Mouse (Mus musculus): ENCODE data around the gene Agtpbp1. TPM values are rescaled to one million over a fixed set of nuclear protein-coding genes. Genes with fewer than 3 reads are reported as not detected.
"Not testable (repeated sequence)": the region's sequence is repeated elsewhere in the genome, so short reads cannot be mapped to it uniquely, and the experiment has no call there.

Agtpbp1 gene
- polyA plus RNA-seq, 1 experiment from 2014 or later = 31.3 TPM

- H3K27me3 ChIP-seq (ENCODE audit: control insufficient read depth, insufficient read depth, low read length) = no peaks in the 10 kb centered on the region
- ATAC-seq (ENCODE audit: low FRiP score) (no peak), DNase-seq (ENCODE audit: low spot score) (no peak)
- H3K4me3 ChIP-seq (ENCODE audit: low read depth, low read length) = no peak overlapping the region
- H3K4me1 ChIP-seq (replicated peaks; ENCODE audit: control insufficient read depth, insufficient read depth, low read length) = no peaks in the 10 kb centered on the region
- no peak overlapping the region for H3K9ac ChIP-seq (ENCODE audit: low read depth, low read length)
- no peaks in the 10 kb centered on the region for H3K9me3 ChIP-seq (ENCODE audit: control insufficient read depth, low read length)
- peaks cover 16% of the 10 kb centered on the region; the same call in 1 of the 2 replicates for H3K36me3 ChIP-seq (ENCODE audit: control insufficient read depth, insufficient read depth, low read length)
- no peak overlapping the region for H3K27ac ChIP-seq (ENCODE audit: low read depth, low read length)
- WGBS = 86% methylated on average over 4 of the region's 4 CpGs
- H3K4me2 ChIP-seq (replicated peaks; ENCODE audit: low read depth, low read length) = no peak overlapping the region
Observed at GRCm38 (mm10) chr13:59615152-59615551, 30.1 kb upstream of the Agtpbp1 start.

GRCm38 (mm10) chr13:59613868-59614267 is 28.8 kb upstream of the Agtpbp1 start:
- H3K4me1 ChIP-seq (replicated peaks; ENCODE audit: control insufficient read depth, insufficient read depth, low read length) = no peaks in the 10 kb centered on the region
- DNase-seq (ENCODE audit: low spot score) (no peak), ATAC-seq (ENCODE audit: low FRiP score) (no peak)
- no peak overlapping the region for H3K9ac ChIP-seq (ENCODE audit: low read depth, low read length)
- 90% methylated on average over 4 of the region's 4 CpGs for WGBS
- no peak overlapping the region for H3K4me3 ChIP-seq (ENCODE audit: low read depth, low read length)
- H3K4me2 ChIP-seq (replicated peaks; ENCODE audit: low read depth, low read length) = no peak overlapping the region
- H3K36me3 ChIP-seq (ENCODE audit: control insufficient read depth, insufficient read depth, low read length) = peaks cover 17% of the 10 kb centered on the region; the same call in 1 of the 2 replicates
- no peak overlapping the region for H3K27ac ChIP-seq (ENCODE audit: low read depth, low read length)
- no peaks in the 10 kb centered on the region for H3K9me3 ChIP-seq (ENCODE audit: control insufficient read depth, low read length)
- no peaks in the 10 kb centered on the region for H3K27me3 ChIP-seq (ENCODE audit: control insufficient read depth, insufficient read depth, low read length)

- H3K36me3 ChIP-seq (ENCODE audit: control insufficient read depth, insufficient read depth, low read length) = peaks cover 17% of the 10 kb centered on the region; the same call in 1 of the 2 replicates
Observed at GRCm38 (mm10) chr13:59610437-59610836, 25.4 kb upstream of the Agtpbp1 start.

GRCm38 (mm10) chr13:59609885-59610284 is 24.9 kb upstream of the Agtpbp1 start:
- Histone ChIP-seq H3K4me2 (replicated peaks; ENCODE audit: low read depth, low read length) (no peak overlapping the region), H3K36me3 (ENCODE audit: control insufficient read depth, insufficient read depth, low read length) (peaks cover 15% of the 10 kb centered on the region; the same call in 1 of the 2 replicates), H3K9ac (ENCODE audit: low read depth, low read length) (no peak overlapping the region), H3K9me3 (ENCODE audit: control insufficient read depth, low read length) (no peaks in the 10 kb centered on the region), H3K4me3 (ENCODE audit: low read depth, low read length) (no peak overlapping the region), H3K27ac (ENCODE audit: low read depth, low read length) (no peak overlapping the region), H3K27me3 (ENCODE audit: control insufficient read depth, insufficient read depth, low read length) (no peaks in the 10 kb centered on the region), H3K4me1 (replicated peaks; ENCODE audit: control insufficient read depth, insufficient read depth, low read length) (no peaks in the 10 kb centered on the region)
- ATAC-seq (ENCODE audit: low FRiP score) = no peak
- DNase-seq (ENCODE audit: low spot score) = no peak
- WGBS = 91% methylated on average over 4 of the region's 4 CpGs

More at GRCm38 (mm10) chr13:59610437-59610836, 25.4 kb upstream of the Agtpbp1 start:
- WGBS = 100% methylated on average over 2 of the region's 2 CpGs
- Histone ChIP-seq H3K9me3 (ENCODE audit: control insufficient read depth, low read length) (no peaks in the 10 kb centered on the region), H3K4me3 (ENCODE audit: low read depth, low read length) (no peak overlapping the region), H3K27ac (ENCODE audit: low read depth, low read length) (no peak overlapping the region), H3K9ac (ENCODE audit: low read depth, low read length) (no peak overlapping the region), H3K4me2 (replicated peaks; ENCODE audit: low read depth, low read length) (no peak overlapping the region), H3K4me1 (replicated peaks; ENCODE audit: control insufficient read depth, insufficient read depth, low read length) (no peaks in the 10 kb centered on the region), H3K27me3 (ENCODE audit: control insufficient read depth, insufficient read depth, low read length) (no peaks in the 10 kb centered on the region)
- ATAC-seq (ENCODE audit: low FRiP score) (no peak), DNase-seq (ENCODE audit: low spot score) (no peak)

GRCm38 (mm10) chr13:59605221-59605922 is 20.3 kb upstream of the Agtpbp1 start:
- H3K4me1 ChIP-seq (replicated peaks; ENCODE audit: control insufficient read depth, insufficient read depth, low read length) = no peaks in the 10 kb centered on the region
- no peaks in the 10 kb centered on the region for H3K9me3 ChIP-seq (ENCODE audit: control insufficient read depth, low read length)
- no peak overlapping the region for H3K9ac ChIP-seq (ENCODE audit: low read depth, low read length)
- peaks cover 17% of the 10 kb centered on the region; the same call in 1 of the 2 replicates for H3K36me3 ChIP-seq (ENCODE audit: control insufficient read depth, insufficient read depth, low read length)
- H3K4me3 ChIP-seq (ENCODE audit: low read depth, low read length) = no peak overlapping the region
- H3K27me3 ChIP-seq (ENCODE audit: control insufficient read depth, insufficient read depth, low read length) = no peaks in the 10 kb centered on the region
- no peak overlapping the region for H3K4me2 ChIP-seq (replicated peaks; ENCODE audit: low read depth, low read length)
- DNase-seq (ENCODE audit: low spot score) = no peak
- no peak overlapping the region for H3K27ac ChIP-seq (ENCODE audit: low read depth, low read length)
- WGBS = 89% methylated on average over 10 of the region's 10 CpGs
- ATAC-seq (ENCODE audit: low FRiP score) = no peak

GRCm38 (mm10) chr13:59604511-59604910 is 19.5 kb upstream of the Agtpbp1 start:
- no peak for ATAC-seq (ENCODE audit: low FRiP score)
- H3K36me3 ChIP-seq (ENCODE audit: control insufficient read depth, insufficient read depth, low read length) = peaks cover 14% of the 10 kb centered on the region; the same call in 1 of the 2 replicates
- no peak for DNase-seq (ENCODE audit: low spot score)
- H3K4me3 ChIP-seq (ENCODE audit: low read depth, low read length) = no peak overlapping the region
- no peak overlapping the region for H3K27ac ChIP-seq (ENCODE audit: low read depth, low read length)
- no peak overlapping the region for H3K9ac ChIP-seq (ENCODE audit: low read depth, low read length)
- 56% methylated on average over 1 of the region's 1 CpGs for WGBS
- no peak overlapping the region for H3K4me2 ChIP-seq (replicated peaks; ENCODE audit: low read depth, low read length)
- H3K4me1 ChIP-seq (replicated peaks; ENCODE audit: control insufficient read depth, insufficient read depth, low read length) = no peaks in the 10 kb centered on the region
- H3K9me3 ChIP-seq (ENCODE audit: control insufficient read depth, low read length) = no peaks in the 10 kb centered on the region
- no peaks in the 10 kb centered on the region for H3K27me3 ChIP-seq (ENCODE audit: control insufficient read depth, insufficient read depth, low read length)

- Histone ChIP-seq H3K27ac (ENCODE audit: low read depth, low read length) (no peak overlapping the region), H3K27me3 (ENCODE audit: control insufficient read depth, insufficient read depth, low read length) (no peaks in the 10 kb centered on the region), H3K9me3 (ENCODE audit: control insufficient read depth, low read length) (no peaks in the 10 kb centered on the region), H3K9ac (ENCODE audit: low read depth, low read length) (no peak overlapping the region), H3K36me3 (ENCODE audit: control insufficient read depth, insufficient read depth, low read length) (peaks cover 9% of the 10 kb centered on the region; the same call in 1 of the 2 replicates), H3K4me2 (replicated peaks; ENCODE audit: low read depth, low read length) (no peak overlapping the region), H3K4me3 (ENCODE audit: low read depth, low read length) (no peak overlapping the region), H3K4me1 (replicated peaks; ENCODE audit: control insufficient read depth, insufficient read depth, low read length) (no peaks in the 10 kb centered on the region)
- no peak for ATAC-seq (ENCODE audit: low FRiP score)
- 92% methylated on average over 5 of the region's 5 CpGs for WGBS
- no peak for DNase-seq (ENCODE audit: low spot score)
Observed at GRCm38 (mm10) chr13:59603096-59603495, 18.1 kb upstream of the Agtpbp1 start.

GRCm38 (mm10) chr13:59592630-59593029 is 7.6 kb upstream of the Agtpbp1 start:
- DNase-seq (ENCODE audit: low spot score) = no peak
- H3K36me3 ChIP-seq (ENCODE audit: control insufficient read depth, insufficient read depth, low read length) = no peaks in the 10 kb centered on the region
- H3K9ac ChIP-seq (ENCODE audit: low read depth, low read length) = no peak overlapping the region
- no peak for ATAC-seq (ENCODE audit: low FRiP score)
- no peak overlapping the region for H3K27ac ChIP-seq (ENCODE audit: low read depth, low read length)
- no peak overlapping the region for H3K4me3 ChIP-seq (ENCODE audit: low read depth, low read length)
- H3K4me1 ChIP-seq (replicated peaks; ENCODE audit: control insufficient read depth, insufficient read depth, low read length) = no peaks in the 10 kb centered on the region
- H3K27me3 ChIP-seq (ENCODE audit: control insufficient read depth, insufficient read depth, low read length) = no peaks in the 10 kb centered on the region
- no peaks in the 10 kb centered on the region for H3K9me3 ChIP-seq (ENCODE audit: control insufficient read depth, low read length)
- H3K4me2 ChIP-seq (replicated peaks; ENCODE audit: low read depth, low read length) = no peak overlapping the region
- WGBS = 100% methylated on average over 1 of the region's 1 CpGs

GRCm38 (mm10) chr13:59592058-59592457 is 7.0 kb upstream of the Agtpbp1 start:
- not testable (repeated sequence) for H3K27ac ChIP-seq (ENCODE audit: low read depth, low read length); ATAC-seq (ENCODE audit: low FRiP score); H3K36me3 ChIP-seq (ENCODE audit: control insufficient read depth, insufficient read depth, low read length); H3K9me3 ChIP-seq (ENCODE audit: control insufficient read depth, low read length); H3K4me2 ChIP-seq (replicated peaks; ENCODE audit: low read depth, low read length); H3K27me3 ChIP-seq (ENCODE audit: control insufficient read depth, insufficient read depth, low read length); H3K9ac ChIP-seq (ENCODE audit: low read depth, low read length); DNase-seq (ENCODE audit: low spot score); H3K4me3 ChIP-seq (ENCODE audit: low read depth, low read length); H3K4me1 ChIP-seq (replicated peaks; ENCODE audit: control insufficient read depth, insufficient read depth, low read length)
- 93% methylated on average over 3 of the region's 3 CpGs for WGBS
